Mouse (Mus musculus) forebrain, embryonic 14.5 days (tissue): ENCODE data around the gene Mmp19. TPM values are rescaled to one million over a fixed set of nuclear protein-coding genes. Genes with fewer than 3 reads are reported as not detected.
A peak's percentile ranks its signal among the peaks of the same experiment; 100 is the strongest.

Experiments
- ATAC-seq: fragments of 200-750 bp; cut with Nextera tagmentation; 2 replicates; pipeline ENCODE4 v1.8.0; 2017; ENCODE audit warnings: mild to moderate bottlenecking, moderate library complexity
- DNase-seq: peaks from one replicate; pipeline ENCODE4 v3.0.0-alpha.2; 2015; ENCODE audit warnings: low spot score
- H3K27ac ChIP-seq: fragments of 300-500 bp; sonication (generic); 2 replicates; pipeline ENCODE4 v1.5.1; 2014; ENCODE audit warnings: low read depth, mild to moderate bottlenecking, control low read depth, low read length, moderate library complexity
- H3K27me3 ChIP-seq: fragments of 300-500 bp; sonication (generic); replicated peaks from 2 replicates; pipeline ENCODE4 v1.6.1; 2014; ENCODE audit warnings: low read length, control low read depth, mixed read lengths; ENCODE audit not compliant: control insufficient read depth, insufficient read depth
- H3K36me3 ChIP-seq: fragments of 300-500 bp; sonication (generic); 2 replicates; pipeline ENCODE4 v1.6.1; 2014; ENCODE audit warnings: low read length, control low read depth; ENCODE audit not compliant: control insufficient read depth, insufficient read depth
- H3K4me1 ChIP-seq: fragments of 300-500 bp; sonication (generic); 2 replicates; pipeline ENCODE4 v1.6.1; 2014; ENCODE audit warnings: antibody characterized with exemption, low read length, control low read depth; ENCODE audit not compliant: control insufficient read depth, insufficient read depth
- H3K4me2 ChIP-seq: fragments of 300-500 bp; sonication (generic); 2 replicates; pipeline ENCODE4 v1.6.1; 2014; ENCODE audit warnings: mild to moderate bottlenecking, control low read depth, low read length
- H3K4me3 ChIP-seq: fragments of 300-500 bp; sonication (generic); 2 replicates; pipeline ENCODE4 v1.5.1; 2014; ENCODE audit warnings: low read depth, low read length, control low read depth
- H3K9ac ChIP-seq: fragments of 300-500 bp; sonication (generic); 2 replicates; pipeline ENCODE4 v1.6.1; 2014; ENCODE audit warnings: mild to moderate bottlenecking, low read length, control low read depth, moderate library complexity
- H3K9me3 ChIP-seq: fragments of 300-500 bp; sonication (generic); replicated peaks from 2 replicates; pipeline ENCODE4 v1.6.1; 2016; ENCODE audit warnings: low read length, control low read depth, mixed read lengths; ENCODE audit not compliant: control insufficient read depth
- WGBS: fragments of 180-500 bp; shearing (Covaris S2); extraction: QIAGEN DNeasy Blood & Tissue Kit; methylation state at CpG from one replicate; pipeline ENCODE4 v1.1.7; 2014; 5-methylcytosine and 5-hydroxymethylcytosine counted together
- polyA plus RNA-seq: library from polyadenylated mRNA; unstranded; fragments of >200 nt; fragmentation: Nextera tagmentation; extraction: Ambion mirVana; gene quantifications from 2 replicates; pipeline ENCODE4 v1.2.1, GENCODE M21; 2014

Gene Mmp19
- polyA plus RNA-seq, 1 experiment from 2014 or later = 0.37 TPM

DNA sequence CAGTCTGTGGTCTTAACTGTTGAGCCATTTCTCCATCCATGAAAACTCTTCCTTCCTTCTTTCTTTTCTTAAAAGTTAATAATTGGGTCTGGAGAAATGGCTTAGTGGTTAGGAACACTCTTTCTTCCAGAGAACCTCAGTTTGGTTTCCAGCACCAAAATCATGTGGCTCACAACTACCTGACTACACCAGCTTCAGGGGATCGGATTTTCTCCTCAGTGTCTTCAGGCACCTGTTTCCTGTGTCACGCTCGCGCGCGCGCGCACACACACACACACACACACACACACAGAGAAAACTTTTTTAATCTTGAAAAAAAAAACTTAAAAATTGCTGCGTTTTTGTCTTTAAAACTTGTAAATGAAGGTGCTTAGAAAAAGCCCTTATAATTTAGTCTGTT lies 33.1 kb downstream of the Mmp19 start:
- Histone ChIP-seq H3K4me2 (no peak overlapping the region), H3K36me3 (peaks cover 16% of the 10 kb centered on the region), H3K27ac (no peak overlapping the region), H3K27me3 (no peaks in the 10 kb centered on the region), H3K9me3 (no peaks in the 10 kb centered on the region), H3K4me3 (no peak overlapping the region), H3K4me1 (peaks cover 12% of the 10 kb centered on the region), H3K9ac (no peak overlapping the region)
- 97% methylated on average over 9 of the region's 9 CpGs for WGBS
- ATAC-seq = no peak
- DNase-seq = no peak

- Histone ChIP-seq H3K27ac (no peak overlapping the region), H3K9me3 (no peaks in the 10 kb centered on the region), H3K4me2 (no peak overlapping the region), H3K36me3 (peaks cover 80% of the 10 kb centered on the region), H3K27me3 (no peaks in the 10 kb centered on the region), H3K4me1 (no peaks in the 10 kb centered on the region), H3K9ac (no peak overlapping the region), H3K4me3 (no peak overlapping the region)
- ATAC-seq = no peak
- no peak for DNase-seq
These were observed 46.7 kb downstream of the Mmp19 start for GRCm38 (mm10) chr10:128837400-128837799.

DNA sequence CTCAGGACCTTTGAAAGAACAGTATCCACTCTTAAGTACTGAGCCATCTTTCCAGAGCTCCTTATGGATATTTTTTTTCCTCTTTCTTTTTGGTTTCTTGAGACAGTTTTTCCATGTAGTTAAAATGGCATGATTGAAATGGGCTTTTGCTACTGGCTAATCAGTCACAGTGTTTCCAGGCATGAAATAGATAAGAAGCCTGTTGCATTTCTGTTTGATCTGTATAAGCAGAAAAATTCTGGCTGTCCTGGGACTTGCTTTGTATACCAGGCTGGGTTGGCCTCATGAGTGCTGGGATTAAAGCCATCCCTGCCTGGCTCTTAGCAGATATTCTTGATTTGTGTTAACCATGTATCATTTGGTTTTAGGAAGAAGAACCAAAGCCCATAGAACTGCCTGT lies 48.7 kb downstream of the Mmp19 start:
- Histone ChIP-seq H3K36me3 (peaks cover 78% of the 10 kb centered on the region), H3K27ac (no peak overlapping the region), H3K9ac (no peak overlapping the region), H3K4me2 (no peak overlapping the region), H3K27me3 (no peaks in the 10 kb centered on the region), H3K4me1 (no peaks in the 10 kb centered on the region), H3K9me3 (no peaks in the 10 kb centered on the region), H3K4me3 (no peak overlapping the region)
- DNase-seq = no peak
- ATAC-seq = no peak

GRCm38 (mm10) chr10:128840612-128841011 lies 49.9 kb downstream of the Mmp19 start:
- Histone ChIP-seq H3K9me3 (no peaks in the 10 kb centered on the region), H3K27me3 (no peaks in the 10 kb centered on the region), H3K27ac (no peak overlapping the region), H3K4me1 (no peaks in the 10 kb centered on the region), H3K4me2 (no peak overlapping the region), H3K4me3 (no peak overlapping the region), H3K9ac (no peak overlapping the region), H3K36me3 (peaks cover 74% of the 10 kb centered on the region)
- DNase-seq (no peak), ATAC-seq (no peak)

- Histone ChIP-seq H3K9me3 (no peaks in the 10 kb centered on the region), H3K36me3 (peaks cover 68% of the 10 kb centered on the region)
- 95% methylated on average over 5 of the region's 5 CpGs for WGBS
These were observed 52.5 kb downstream of the Mmp19 start for GRCm38 (mm10) chr10:128843260-128843659.

GRCm38 (mm10) chr10:128845516-128845915 lies 54.8 kb downstream of the Mmp19 start:
- H3K27me3 ChIP-seq = no peaks in the 10 kb centered on the region
- ATAC-seq = no peak
- H3K36me3 ChIP-seq = peaks cover 67% of the 10 kb centered on the region
- H3K4me3 ChIP-seq = no peak overlapping the region
- H3K27ac ChIP-seq = no peak overlapping the region
- WGBS = 35% methylated on average over 2 of the region's 2 CpGs
- H3K4me1 ChIP-seq = no peaks in the 10 kb centered on the region
- H3K9me3 ChIP-seq = no peaks in the 10 kb centered on the region
- H3K4me2 ChIP-seq = no peak overlapping the region
- H3K9ac ChIP-seq = no peak overlapping the region
- peak; percentile 79 for DNase-seq

More at GRCm38 (mm10) chr10:128843260-128843659, 52.5 kb downstream of the Mmp19 start:
- Histone ChIP-seq H3K27me3 (no peaks in the 10 kb centered on the region), H3K9ac (no peak overlapping the region), H3K27ac (no peak overlapping the region), H3K4me3 (no peak overlapping the region), H3K4me1 (no peaks in the 10 kb centered on the region), H3K4me2 (no peak overlapping the region)
- ATAC-seq (no peak), DNase-seq (no peak)

- Histone ChIP-seq H3K9ac (no peak overlapping the region), H3K27me3 (no peaks in the 10 kb centered on the region), H3K36me3 (peaks cover 61% of the 10 kb centered on the region), H3K4me2 (no peak overlapping the region), H3K4me3 (no peak overlapping the region), H3K4me1 (no peaks in the 10 kb centered on the region), H3K27ac (no peak overlapping the region), H3K9me3 (no peaks in the 10 kb centered on the region)
- ATAC-seq (no peak), DNase-seq (no peak)
- 96% methylated on average over 4 of the region's 4 CpGs for WGBS
These were observed 56.0 kb downstream of the Mmp19 start for GRCm38 (mm10) chr10:128846664-128847063.

GRCm38 (mm10) chr10:128848426-128848825 lies 57.7 kb downstream of the Mmp19 start:
- 74% methylated on average over 2 of the region's 2 CpGs for WGBS
- Histone ChIP-seq H3K9ac (no peak overlapping the region), H3K4me3 (no peak overlapping the region), H3K27ac (no peak overlapping the region), H3K4me1 (no peaks in the 10 kb centered on the region), H3K9me3 (no peaks in the 10 kb centered on the region), H3K36me3 (peaks cover 54% of the 10 kb centered on the region), H3K27me3 (no peaks in the 10 kb centered on the region), H3K4me2 (no peak overlapping the region)
- ATAC-seq = no peak
- DNase-seq = no peak

GRCm38 (mm10) chr10:128850339-128850738 lies 59.6 kb downstream of the Mmp19 start:
- H3K4me2 ChIP-seq = no peak overlapping the region
- H3K9ac ChIP-seq = no peak overlapping the region
- no peak overlapping the region for H3K4me3 ChIP-seq
- ATAC-seq = no peak
- peaks cover 51% of the 10 kb centered on the region for H3K36me3 ChIP-seq
- DNase-seq = no peak
- H3K9me3 ChIP-seq = no peaks in the 10 kb centered on the region
- H3K4me1 ChIP-seq = no peaks in the 10 kb centered on the region
- WGBS = 74% methylated on average over 3 of the region's 3 CpGs
- H3K27ac ChIP-seq = no peak overlapping the region
- no peaks in the 10 kb centered on the region for H3K27me3 ChIP-seq
